Mouse (Mus musculus) neutrophil, adult 5-6 weeks (primary cell): ENCODE measurements around the gene Vps13a. TPM values are rescaled to one million over a fixed set of nuclear protein-coding genes. Genes with fewer than 3 reads are reported as not detected.
"Not testable (repeated sequence)": the region's sequence is repeated elsewhere in the genome, so short reads cannot be mapped to it uniquely, and the experiment has no call there.

ENCODE experiments used
- ATAC-seq: fragments of 151-379, 151-347 bp; 2 replicates; pipeline ENCODE4 v1.8.0; 2017; ENCODE audit warnings: mild to moderate bottlenecking, moderate TSS enrichment; ENCODE audit not compliant: insufficient number of reproducible peaks, poor library complexity, low FRiP score, severe bottlenecking; ENCODE audit errors: extremely low read depth
- total RNA-seq: library from RNA; stranded (forward); fragments of 200-1000 nt; gene quantifications from 2 replicates; pipeline ENCODE4 v1.2.3, GENCODE M21; 2017

Gene Vps13a
- 100 and 111 TPM in 2 replicates for total RNA-seq

DNA sequence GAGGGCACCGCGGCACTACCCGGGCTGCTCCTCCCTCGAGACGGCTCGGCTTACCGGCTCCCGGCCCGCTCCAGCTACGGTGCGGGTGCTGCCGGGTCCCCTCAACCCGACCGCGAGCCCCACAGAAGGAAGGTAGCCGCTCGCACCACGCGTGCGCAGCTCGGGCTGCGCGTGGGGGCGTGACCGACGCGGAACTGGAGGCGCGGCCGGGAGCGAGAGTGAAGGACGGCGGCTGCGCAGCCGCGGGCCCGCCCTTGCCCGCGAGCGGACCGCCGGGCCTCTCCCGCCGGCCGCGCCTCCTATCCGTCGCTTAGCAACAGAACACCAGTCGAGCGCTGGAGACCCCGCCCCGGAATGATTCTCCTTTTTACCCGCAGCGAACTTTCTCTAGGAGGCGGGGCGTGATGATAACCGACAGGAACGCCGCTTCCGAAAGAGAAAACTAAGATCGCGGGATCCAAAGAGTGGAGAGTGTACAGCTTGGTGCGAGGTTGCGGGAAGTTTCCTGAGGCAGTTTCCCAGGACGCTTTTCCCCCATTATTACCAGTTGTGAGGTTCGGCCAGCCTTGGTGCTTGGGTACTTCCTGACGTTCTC, at the start of gene Vps13a:
Gene Vps13a, minus strand, starts transcription at position 144 of the 595 bp plus-strand sequence.
- peak; percentile 95 for ATAC-seq

DNA sequence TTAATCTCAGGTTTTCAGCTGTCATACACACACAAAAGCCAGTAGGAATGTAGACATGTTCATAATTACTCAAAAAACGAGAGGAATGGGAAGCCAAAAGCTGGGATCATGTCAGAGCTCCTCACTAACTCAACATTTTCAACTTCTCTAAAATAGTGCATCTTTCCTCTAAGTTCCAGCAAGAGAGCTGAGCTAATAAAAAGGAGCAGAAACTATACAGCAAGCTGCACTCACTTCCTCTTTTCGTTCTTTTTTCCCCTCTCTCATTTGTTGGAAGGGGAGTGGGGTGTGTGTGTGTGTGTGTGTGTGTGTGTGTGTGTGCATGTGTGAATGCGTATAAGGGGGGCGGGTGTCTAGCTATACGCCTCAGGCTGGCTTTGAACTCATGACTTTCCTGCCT, 46.9 kb upstream of the Vps13a start:
- ATAC-seq: no peak

DNA sequence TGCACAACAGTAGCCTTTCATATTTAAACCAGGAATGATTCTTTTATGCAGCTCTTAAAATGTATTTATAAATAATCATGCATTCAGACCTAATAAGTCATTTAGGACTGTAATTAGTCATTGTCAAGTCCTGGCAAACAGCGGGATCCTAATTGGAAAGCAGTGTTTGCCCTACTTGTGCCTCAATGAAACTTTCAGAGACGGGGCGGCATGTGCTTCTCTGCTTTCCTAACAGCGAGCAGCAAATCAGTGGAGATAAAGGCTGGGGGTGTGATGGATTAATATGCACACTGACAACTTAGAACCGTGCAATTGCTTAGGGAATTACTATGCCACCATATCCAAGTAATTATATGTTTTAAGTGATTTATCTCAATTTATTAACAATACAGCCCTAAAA, 44.5 kb upstream of the Vps13a start:
- ATAC-seq: no peak

GRCm38 (mm10) chr19:16814848-16815247, 34.1 kb upstream of the Vps13a start:
- ATAC-seq: no peak

- no peak for ATAC-seq
Measured at GRCm38 (mm10) chr19:16813306-16813705, 32.6 kb upstream of the Vps13a start.

- no peak for ATAC-seq
Measured at GRCm38 (mm10) chr19:16812072-16812608, 31.4 kb upstream of the Vps13a start.

DNA sequence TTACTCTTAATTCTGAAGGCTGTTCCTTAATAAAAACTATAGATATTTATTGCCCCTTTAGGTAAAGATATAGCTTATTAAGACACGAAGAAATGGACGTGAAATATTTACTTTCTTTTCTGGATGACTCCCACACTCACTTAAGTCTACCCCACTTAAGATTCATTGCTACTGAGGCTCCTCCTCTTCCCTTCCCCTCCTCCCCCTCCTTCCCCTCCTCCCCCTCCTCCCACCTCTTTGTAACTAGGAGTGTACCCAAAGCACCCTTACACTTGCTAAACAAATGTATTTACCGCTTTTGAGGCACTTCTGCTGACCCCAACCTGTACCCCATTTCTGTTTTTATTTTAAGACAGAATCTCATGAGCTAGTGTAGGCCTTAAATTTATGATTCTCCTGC, 24.4 kb upstream of the Vps13a start:
- no peak for ATAC-seq

- no peak for ATAC-seq
Measured at GRCm38 (mm10) chr19:16804578-16804977, 23.8 kb upstream of the Vps13a start.

- 0 out of 2 replicates have a peak, but pooled peaks have one; percentile 67 for ATAC-seq
Measured at GRCm38 (mm10) chr19:16802707-16803106, 22.0 kb upstream of the Vps13a start.

DNA sequence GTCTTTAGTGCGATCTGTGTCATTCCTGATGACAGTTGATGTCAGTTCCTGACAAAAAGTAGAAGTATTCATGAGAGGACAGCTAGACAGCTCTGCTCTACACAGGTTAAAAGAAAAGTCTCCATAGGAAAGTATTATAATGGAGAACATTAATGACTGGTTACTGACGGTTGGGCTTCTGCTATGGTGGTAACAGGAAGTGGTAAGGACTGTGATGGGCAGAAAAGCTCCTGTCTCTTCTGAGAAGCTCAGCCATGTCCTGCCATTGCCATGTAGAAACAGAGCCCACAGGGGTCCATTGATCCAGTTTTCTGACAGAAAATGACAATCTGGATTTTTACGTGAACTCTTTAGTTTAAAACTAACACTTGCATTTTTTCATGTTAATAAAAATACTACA, 21.4 kb upstream of the Vps13a start:
- ATAC-seq: no peak

DNA sequence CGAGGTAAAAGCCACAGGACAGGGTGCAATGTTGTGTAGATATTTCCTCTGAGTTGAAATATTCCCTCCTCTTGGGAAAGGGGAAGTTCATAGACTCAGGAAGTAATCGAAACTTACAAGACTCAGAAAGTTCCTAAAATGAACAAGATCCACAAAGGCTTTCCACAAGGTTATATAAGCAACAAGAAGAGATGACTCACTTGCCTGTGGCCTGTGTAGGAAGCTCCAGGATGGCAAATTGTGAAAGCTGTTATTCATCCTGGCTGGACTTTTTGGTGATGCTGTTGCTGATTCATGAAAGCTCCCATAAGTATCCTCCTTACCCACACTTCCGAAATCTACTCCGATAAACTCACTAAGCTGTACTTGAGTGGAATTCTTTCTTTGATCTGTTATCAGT, 17.2 kb upstream of the Vps13a start:
- ATAC-seq: no peak

DNA sequence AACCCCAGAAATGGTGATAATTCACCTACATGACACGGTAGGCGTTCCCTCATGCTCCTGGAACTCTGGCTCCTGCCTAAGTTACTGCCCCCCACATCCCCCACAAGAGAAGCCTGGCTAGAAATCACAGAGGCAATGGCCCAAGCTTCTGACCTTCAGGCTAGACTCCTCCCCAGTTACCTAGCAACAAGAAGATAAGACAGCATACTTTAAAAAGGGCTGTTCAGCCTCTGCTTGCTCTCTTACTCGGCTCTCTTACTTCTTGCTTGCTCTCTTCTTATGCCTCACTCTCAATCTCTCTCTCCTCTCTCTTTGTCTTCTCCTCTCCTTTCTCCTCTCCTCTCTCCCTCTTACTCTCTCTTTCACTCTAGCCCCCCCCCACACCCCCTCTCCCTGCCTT, 13.8 kb upstream of the Vps13a start:
- ATAC-seq: not testable (repeated sequence)

DNA sequence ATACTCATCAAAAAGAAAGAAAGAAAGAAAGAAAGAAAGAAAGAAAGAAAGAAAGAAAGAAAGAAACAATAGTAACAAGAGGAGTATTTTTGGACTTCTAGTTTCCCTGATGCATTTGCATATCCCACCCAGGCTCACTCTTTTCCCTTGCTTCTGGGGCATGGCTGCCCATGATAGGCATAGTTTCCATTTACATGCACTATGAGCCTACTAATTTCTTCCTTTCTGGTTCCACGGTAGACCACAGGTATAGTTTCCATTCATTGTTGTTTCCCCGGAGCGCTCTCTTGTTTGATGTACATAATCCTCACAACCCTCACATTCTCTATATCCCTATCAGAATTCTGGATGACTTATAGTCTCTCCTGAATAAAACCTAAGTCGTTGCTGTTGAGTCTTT, 9.2 kb upstream of the Vps13a start:
- ATAC-seq: no peak

- no peak for ATAC-seq
Measured at GRCm38 (mm10) chr19:16784879-16785278, 4.1 kb upstream of the Vps13a start.

DNA sequence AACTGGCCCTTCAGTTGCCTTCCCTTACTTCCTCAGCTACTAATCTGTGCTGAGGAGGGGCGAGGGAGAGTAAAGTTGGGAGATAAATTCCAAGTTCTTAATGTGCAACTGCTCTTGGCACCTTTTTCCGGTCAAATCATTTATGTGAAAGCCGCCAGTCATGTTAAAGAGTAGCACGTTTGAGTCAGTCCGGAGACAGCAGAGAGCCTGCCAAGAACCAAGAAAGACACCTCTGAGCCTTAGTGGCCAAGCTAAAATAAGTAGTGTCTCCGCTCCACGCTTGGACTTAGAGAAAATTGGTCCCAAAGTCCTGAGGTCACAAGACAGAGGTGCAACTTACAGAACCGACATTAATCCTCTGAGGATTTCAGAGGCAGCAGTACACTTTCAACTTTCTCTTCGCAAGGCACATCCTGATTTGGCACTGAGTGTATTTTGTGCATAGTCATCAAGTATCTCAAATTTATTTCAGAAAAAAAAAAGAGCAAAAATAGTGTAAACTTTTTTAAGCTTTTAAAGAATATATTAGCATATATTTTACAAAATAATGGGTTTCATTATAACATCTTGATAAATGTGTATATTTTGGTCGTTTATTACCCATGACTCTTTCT, 780 bp upstream of the Vps13a start:
- no peak for ATAC-seq

DNA sequence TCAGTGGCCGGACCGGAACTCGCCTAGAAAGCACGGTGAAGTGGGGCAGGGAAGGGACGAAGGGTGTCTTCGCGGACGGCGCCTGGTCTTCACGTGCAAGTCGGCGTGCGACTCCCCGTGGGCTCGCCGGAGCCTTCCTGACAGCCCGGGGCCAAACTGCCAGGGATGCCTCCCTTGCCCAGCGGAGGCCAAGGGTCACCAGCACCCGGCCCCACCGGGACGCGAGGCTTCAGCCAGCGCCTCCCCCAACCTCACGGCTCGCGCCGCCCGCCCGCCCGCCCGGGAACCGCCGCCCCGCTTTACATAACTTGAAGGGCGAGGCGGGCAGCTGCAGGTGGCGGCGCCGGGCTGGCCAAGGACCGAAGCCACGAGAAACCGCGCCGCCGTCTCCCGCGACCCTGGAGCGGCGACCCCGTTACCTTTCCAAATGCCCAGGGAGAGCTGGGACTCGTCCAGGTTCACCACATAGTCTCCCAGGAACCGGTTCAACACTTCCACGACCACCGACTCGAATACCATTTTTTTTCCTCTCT, 416 bp downstream of the Vps13a start:
- no peak for ATAC-seq

GRCm38 (mm10) chr19:16779786-16780185, 947 bp downstream of the Vps13a start:
- no peak for ATAC-seq

GRCm38 (mm10) chr19:16779281-16779680, 1.5 kb downstream of the Vps13a start:
- no peak for ATAC-seq

DNA sequence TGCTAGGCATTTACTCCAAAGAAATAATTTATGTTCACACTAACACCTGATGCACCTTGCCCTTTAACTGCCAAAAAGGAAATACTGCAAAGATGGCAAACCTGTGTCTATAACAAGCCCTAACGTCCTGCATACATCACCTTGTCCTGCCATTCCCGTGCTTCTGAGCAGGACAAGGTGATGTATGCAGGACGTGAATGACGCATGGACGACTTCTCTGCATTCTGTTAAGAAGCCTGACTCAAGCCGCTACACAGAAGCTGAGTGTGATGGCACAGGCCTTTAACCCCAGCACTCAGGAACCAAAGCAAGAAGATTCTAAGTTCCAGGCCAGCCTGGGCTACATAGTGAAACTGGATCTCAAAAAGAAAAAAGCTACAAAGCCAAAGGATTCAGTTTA, 2.2 kb downstream of the Vps13a start:
- no peak for ATAC-seq

- no peak for ATAC-seq
Measured at GRCm38 (mm10) chr19:16777901-16778300, 2.8 kb downstream of the Vps13a start.
